Mouse (Mus musculus): Measurements from ENCODE around the gene Fam206a. TPM values are rescaled to one million over a fixed set of nuclear protein-coding genes. Genes with fewer than 3 reads are reported as not detected.

Fam206a gene
- total RNA-seq (2021) = 10 to 100 TPM; 20.7 to 21.2 TPM

GRCm38 (mm10) chr4:56801907-56802668 lies at the start of gene Fam206a, which contains the start of gene Elp1:
Gene Fam206a (plus strand): TSS chr4:56802345.
Gene Elp1 (minus strand): TSS chr4:56802331.
- peak; percentile 94 to 95 for DNase-seq (ENCODE audit: extremely low spot score in 1 of 2, low spot score in 2 of 2)
- intact Hi-C loops (cut with DNase I) = no loop called here

- intact Hi-C loops (cut with DNase I) = loop anchor here (5.0 kb wide), 1 partner anchor 36 kb away; no protein-coding TSS in a partner anchor
These were observed 46.1 kb upstream of the Fam206a start for GRCm38 (mm10) chr4:56756021-56756420.

GRCm38 (mm10) chr4:56756966-56757600 lies 45.1 kb upstream of the Fam206a start:
- intact Hi-C loops (cut with DNase I) = loop anchor here (5.0 kb wide), 1 partner anchor 35 kb away; no protein-coding TSS in a partner anchor

More at GRCm38 (mm10) chr4:56756021-56756420, 46.1 kb upstream of the Fam206a start:
- no peak for DNase-seq (ENCODE audit: extremely low spot score in 1 of 2, low spot score in 2 of 2)

GRCm38 (mm10) chr4:56757693-56758092 lies 44.5 kb upstream of the Fam206a start:
- intact Hi-C loops (cut with DNase I) = loop anchor here (5.0 kb wide), 1 partner anchor 35 kb away; no protein-coding TSS in a partner anchor
- no peak for DNase-seq (ENCODE audit: extremely low spot score in 1 of 2, low spot score in 2 of 2)

More at GRCm38 (mm10) chr4:56756966-56757600, 45.1 kb upstream of the Fam206a start:
- DNase-seq (ENCODE audit: extremely low spot score in 1 of 2, low spot score in 2 of 2) = no peak

GRCm38 (mm10) chr4:56767861-56768284 lies 34.3 kb upstream of the Fam206a start:
- DNase-seq (ENCODE audit: extremely low spot score in 1 of 2, low spot score in 2 of 2) = no peak
- intact Hi-C loops (cut with DNase I) = no loop called here

- intact Hi-C loops (cut with DNase I) = no loop called here
These were observed 33.2 kb upstream of the Fam206a start for GRCm38 (mm10) chr4:56768913-56769312.

GRCm38 (mm10) chr4:56771065-56771464 lies 31.1 kb upstream of the Fam206a start:
- DNase-seq (ENCODE audit: extremely low spot score in 1 of 2, low spot score in 2 of 2) = no peak
- intact Hi-C loops (cut with DNase I) = no loop called here

More at GRCm38 (mm10) chr4:56768913-56769312, 33.2 kb upstream of the Fam206a start:
- DNase-seq (ENCODE audit: extremely low spot score in 1 of 2, low spot score in 2 of 2) = no peak

GRCm38 (mm10) chr4:56791373-56791772 lies 10.8 kb upstream of the Fam206a start:
- intact Hi-C loops (cut with DNase I) = loop anchor here (5.0 kb wide), 1 partner anchor 34 kb away; no protein-coding TSS in a partner anchor
- DNase-seq (ENCODE audit: extremely low spot score in 1 of 2, low spot score in 2 of 2) = no peak

- DNase-seq (ENCODE audit: extremely low spot score in 1 of 2, low spot score in 2 of 2) = no peak
- intact Hi-C loops (cut with DNase I) = no loop called here
These were observed 565 bp downstream of the Fam206a start for GRCm38 (mm10) chr4:56802669-56803150.

GRCm38 (mm10) chr4:56809050-56809449 lies 6.9 kb downstream of the Fam206a start:
- intact Hi-C loops (cut with DNase I) = no loop called here
- no peak for DNase-seq (ENCODE audit: extremely low spot score in 1 of 2, low spot score in 2 of 2)

- no peak for DNase-seq (ENCODE audit: extremely low spot score in 1 of 2, low spot score in 2 of 2)
- intact Hi-C loops (cut with DNase I) = no loop called here
These were observed 9.5 kb downstream of the Fam206a start for GRCm38 (mm10) chr4:56811642-56812041.

GRCm38 (mm10) chr4:56812096-56812495 lies 10.0 kb downstream of the Fam206a start:
- no peak for DNase-seq (ENCODE audit: extremely low spot score in 1 of 2, low spot score in 2 of 2)
- intact Hi-C loops (cut with DNase I) = no loop called here

- DNase-seq (ENCODE audit: extremely low spot score in 1 of 2, low spot score in 2 of 2) = no peak
- intact Hi-C loops (cut with DNase I) = no loop called here
These were observed 13.0 kb downstream of the Fam206a start for GRCm38 (mm10) chr4:56815131-56815530.

GRCm38 (mm10) chr4:56820017-56820550 lies 17.9 kb downstream of the Fam206a start:
- intact Hi-C loops (cut with DNase I) = no loop called here
- no peak for DNase-seq (ENCODE audit: extremely low spot score in 1 of 2, low spot score in 2 of 2)

- DNase-seq (ENCODE audit: extremely low spot score in 1 of 2, low spot score in 2 of 2) = no peak
- intact Hi-C loops (cut with DNase I) = no loop called here
These were observed 22.1 kb downstream of the Fam206a start for GRCm38 (mm10) chr4:56824231-56824630.

- DNase-seq (ENCODE audit: extremely low spot score in 1 of 2, low spot score in 2 of 2) = no peak
- intact Hi-C loops (cut with DNase I) = no loop called here
These were observed 26.8 kb downstream of the Fam206a start for GRCm38 (mm10) chr4:56828932-56829331.

- intact Hi-C loops (cut with DNase I) = no loop called here
- DNase-seq (ENCODE audit: extremely low spot score in 1 of 2, low spot score in 2 of 2) = peak; percentile 18 to 35
These were observed 27.4 kb downstream of the Fam206a start for GRCm38 (mm10) chr4:56829511-56829921.

- intact Hi-C loops (cut with DNase I) = no loop called here
- no peak for DNase-seq (ENCODE audit: extremely low spot score in 1 of 2, low spot score in 2 of 2)
These were observed 29.0 kb downstream of the Fam206a start for GRCm38 (mm10) chr4:56831013-56831609.

GRCm38 (mm10) chr4:56831998-56832397 lies 29.9 kb downstream of the Fam206a start:
- intact Hi-C loops (cut with DNase I) = no loop called here
- no peak for DNase-seq (ENCODE audit: extremely low spot score in 1 of 2, low spot score in 2 of 2)

All from left cerebral cortex, postnatal 10 days (tissue).